Mouse (Mus musculus): ENCODE data around the gene Cacng6. TPM values are rescaled to one million over a fixed set of nuclear protein-coding genes. Genes with fewer than 3 reads are reported as not detected.

Cacng6 gene
- polyA plus RNA-seq, 1 experiment from 2014 or later = 0.14 TPM

- no peak for ATAC-seq
- Histone ChIP-seq H3K4me3 (replicated peaks; ENCODE audit: low read length) (no peak overlapping the region), H3K9me3 (ENCODE audit: control insufficient read depth, low read length) (no peaks in the 10 kb centered on the region), H3K27me3 (replicated peaks; ENCODE audit: control insufficient read depth, insufficient read depth, low read length) (no peaks in the 10 kb centered on the region), H3K27ac (ENCODE audit: low read length) (no peak overlapping the region), H3K4me2 (ENCODE audit: low read length) (no peak overlapping the region), H3K9ac (replicated peaks; ENCODE audit: low read depth, low read length) (no peak overlapping the region), H3K4me1 (replicated peaks; ENCODE audit: control insufficient read depth, insufficient read depth, low read length) (no peaks in the 10 kb centered on the region), H3K36me3 (ENCODE audit: control insufficient read depth, insufficient read depth) (no peaks in the 10 kb centered on the region)
- 72% methylated on average over 5 of the region's 5 CpGs for WGBS
Observed at GRCm38 (mm10) chr7:3450671-3451070, 26.7 kb downstream of the Cacng6 start.

GRCm38 (mm10) chr7:3451161-3451560 is 27.2 kb downstream of the Cacng6 start:
- no peak for ATAC-seq
- 72% methylated on average over 6 of the region's 6 CpGs for WGBS

GRCm38 (mm10) chr7:3452821-3453485 is 29.0 kb downstream of the Cacng6 start:
- Histone ChIP-seq H3K4me3 (replicated peaks; ENCODE audit: low read length) (no peak overlapping the region), H3K4me2 (ENCODE audit: low read length) (no peak overlapping the region), H3K27ac (ENCODE audit: low read length) (no peak overlapping the region), H3K27me3 (replicated peaks; ENCODE audit: control insufficient read depth, insufficient read depth, low read length) (no peaks in the 10 kb centered on the region), H3K36me3 (ENCODE audit: control insufficient read depth, insufficient read depth) (no peaks in the 10 kb centered on the region), H3K9me3 (ENCODE audit: control insufficient read depth, low read length) (no peaks in the 10 kb centered on the region), H3K4me1 (replicated peaks; ENCODE audit: control insufficient read depth, insufficient read depth, low read length) (no peaks in the 10 kb centered on the region), H3K9ac (replicated peaks; ENCODE audit: low read depth, low read length) (no peak overlapping the region)
- no peak for ATAC-seq
- WGBS = 65% methylated on average over 12 of the region's 12 CpGs

More at GRCm38 (mm10) chr7:3451161-3451560, 27.2 kb downstream of the Cacng6 start:
- Histone ChIP-seq H3K36me3 (ENCODE audit: control insufficient read depth, insufficient read depth) (no peaks in the 10 kb centered on the region), H3K9me3 (ENCODE audit: control insufficient read depth, low read length) (no peaks in the 10 kb centered on the region), H3K27me3 (replicated peaks; ENCODE audit: control insufficient read depth, insufficient read depth, low read length) (no peaks in the 10 kb centered on the region), H3K4me2 (ENCODE audit: low read length) (no peak overlapping the region), H3K4me1 (replicated peaks; ENCODE audit: control insufficient read depth, insufficient read depth, low read length) (no peaks in the 10 kb centered on the region), H3K27ac (ENCODE audit: low read length) (no peak overlapping the region), H3K9ac (replicated peaks; ENCODE audit: low read depth, low read length) (no peak overlapping the region), H3K4me3 (replicated peaks; ENCODE audit: low read length) (no peak overlapping the region)

- Histone ChIP-seq H3K9ac (replicated peaks; ENCODE audit: low read depth, low read length) (no peak overlapping the region), H3K27me3 (replicated peaks; ENCODE audit: control insufficient read depth, insufficient read depth, low read length) (no peaks in the 10 kb centered on the region), H3K9me3 (ENCODE audit: control insufficient read depth, low read length) (no peaks in the 10 kb centered on the region), H3K27ac (ENCODE audit: low read length) (no peak overlapping the region), H3K4me1 (replicated peaks; ENCODE audit: control insufficient read depth, insufficient read depth, low read length) (no peaks in the 10 kb centered on the region), H3K4me2 (ENCODE audit: low read length) (no peak overlapping the region), H3K36me3 (ENCODE audit: control insufficient read depth, insufficient read depth) (no peaks in the 10 kb centered on the region), H3K4me3 (replicated peaks; ENCODE audit: low read length) (no peak overlapping the region)
- no peak for ATAC-seq
- 53% methylated on average over 11 of the region's 11 CpGs for WGBS
Observed at GRCm38 (mm10) chr7:3453486-3454183, 29.6 kb downstream of the Cacng6 start.

GRCm38 (mm10) chr7:3457111-3457840 is 33.3 kb downstream of the Cacng6 start:
- Histone ChIP-seq H3K4me2 (ENCODE audit: low read length) (no peak overlapping the region), H3K36me3 (ENCODE audit: control insufficient read depth, insufficient read depth) (no peaks in the 10 kb centered on the region), H3K4me1 (replicated peaks; ENCODE audit: control insufficient read depth, insufficient read depth, low read length) (no peaks in the 10 kb centered on the region), H3K27ac (ENCODE audit: low read length) (no peak overlapping the region), H3K9me3 (ENCODE audit: control insufficient read depth, low read length) (no peaks in the 10 kb centered on the region), H3K9ac (replicated peaks; ENCODE audit: low read depth, low read length) (no peak overlapping the region), H3K4me3 (replicated peaks; ENCODE audit: low read length) (no peak overlapping the region), H3K27me3 (replicated peaks; ENCODE audit: control insufficient read depth, insufficient read depth, low read length) (no peaks in the 10 kb centered on the region)
- 95% methylated on average over 10 of the region's 10 CpGs for WGBS
- ATAC-seq = no peak

- no peak for ATAC-seq
- Histone ChIP-seq H3K4me1 (replicated peaks; ENCODE audit: control insufficient read depth, insufficient read depth, low read length) (no peaks in the 10 kb centered on the region), H3K4me3 (replicated peaks; ENCODE audit: low read length) (no peak overlapping the region), H3K9me3 (ENCODE audit: control insufficient read depth, low read length) (no peaks in the 10 kb centered on the region), H3K36me3 (ENCODE audit: control insufficient read depth, insufficient read depth) (no peaks in the 10 kb centered on the region), H3K27ac (ENCODE audit: low read length) (no peak overlapping the region), H3K9ac (replicated peaks; ENCODE audit: low read depth, low read length) (no peak overlapping the region), H3K4me2 (ENCODE audit: low read length) (no peak overlapping the region), H3K27me3 (replicated peaks; ENCODE audit: control insufficient read depth, insufficient read depth, low read length) (no peaks in the 10 kb centered on the region)
- 82% methylated on average over 9 of the region's 9 CpGs for WGBS
Observed at GRCm38 (mm10) chr7:3457841-3458217, 33.8 kb downstream of the Cacng6 start.

- no peak overlapping the region for H3K27ac ChIP-seq (ENCODE audit: low read length)
- no peaks in the 10 kb centered on the region for H3K4me1 ChIP-seq (replicated peaks; ENCODE audit: control insufficient read depth, insufficient read depth, low read length)
- H3K4me2 ChIP-seq (ENCODE audit: low read length) = no peak overlapping the region
- H3K27me3 ChIP-seq (replicated peaks; ENCODE audit: control insufficient read depth, insufficient read depth, low read length) = no peaks in the 10 kb centered on the region
- no peak overlapping the region for H3K9ac ChIP-seq (replicated peaks; ENCODE audit: low read depth, low read length)
- no peaks in the 10 kb centered on the region for H3K36me3 ChIP-seq (ENCODE audit: control insufficient read depth, insufficient read depth)
- 86% methylated on average over 8 of the region's 8 CpGs for WGBS
- no peaks in the 10 kb centered on the region for H3K9me3 ChIP-seq (ENCODE audit: control insufficient read depth, low read length)
- no peak for ATAC-seq
- no peak overlapping the region for H3K4me3 ChIP-seq (replicated peaks; ENCODE audit: low read length)
Observed at GRCm38 (mm10) chr7:3460261-3460660, 36.3 kb downstream of the Cacng6 start.

GRCm38 (mm10) chr7:3463306-3463705 is 39.3 kb downstream of the Cacng6 start:
- WGBS = 80% methylated on average over 4 of the region's 4 CpGs
- no peak overlapping the region for H3K9ac ChIP-seq (replicated peaks; ENCODE audit: low read depth, low read length)
- H3K4me1 ChIP-seq (replicated peaks; ENCODE audit: control insufficient read depth, insufficient read depth, low read length) = no peaks in the 10 kb centered on the region
- H3K9me3 ChIP-seq (ENCODE audit: control insufficient read depth, low read length) = no peaks in the 10 kb centered on the region
- H3K4me3 ChIP-seq (replicated peaks; ENCODE audit: low read length) = no peak overlapping the region
- ATAC-seq = no peak
- H3K27me3 ChIP-seq (replicated peaks; ENCODE audit: control insufficient read depth, insufficient read depth, low read length) = no peaks in the 10 kb centered on the region
- no peaks in the 10 kb centered on the region for H3K36me3 ChIP-seq (ENCODE audit: control insufficient read depth, insufficient read depth)
- H3K4me2 ChIP-seq (ENCODE audit: low read length) = no peak overlapping the region
- H3K27ac ChIP-seq (ENCODE audit: low read length) = no peak overlapping the region

- Histone ChIP-seq H3K36me3 (ENCODE audit: control insufficient read depth, insufficient read depth) (no peaks in the 10 kb centered on the region), H3K27ac (ENCODE audit: low read length) (no peak overlapping the region), H3K4me2 (ENCODE audit: low read length) (no peak overlapping the region), H3K9ac (replicated peaks; ENCODE audit: low read depth, low read length) (no peak overlapping the region), H3K4me3 (replicated peaks; ENCODE audit: low read length) (no peak overlapping the region), H3K27me3 (replicated peaks; ENCODE audit: control insufficient read depth, insufficient read depth, low read length) (no peaks in the 10 kb centered on the region), H3K9me3 (ENCODE audit: control insufficient read depth, low read length) (no peaks in the 10 kb centered on the region), H3K4me1 (replicated peaks; ENCODE audit: control insufficient read depth, insufficient read depth, low read length) (no peaks in the 10 kb centered on the region)
- no peak for ATAC-seq
- WGBS = 59% methylated on average over 2 of the region's 2 CpGs
Observed at GRCm38 (mm10) chr7:3468614-3469013, 44.6 kb downstream of the Cacng6 start.
